Mouse (Mus musculus) gastrocnemius, postnatal 10 days (tissue): ENCODE results near the gene Klf13. TPM values are rescaled to one million over a fixed set of nuclear protein-coding genes. Genes with fewer than 3 reads are reported as not detected.

ENCODE experiments used
- DNase-seq: peaks from one replicate; pipeline ENCODE4 v3.0.0; 2021; ENCODE audit warnings: mixed read lengths
- total RNA-seq, 2 experiments: library from RNA; stranded (reverse); gene quantifications; 2 replicates each; pipeline ENCODE4 v1.2.3; 2021

Klf13 gene
- total RNA-seq, 2 experiments from 2014 or later = 38.3 to 50.8 TPM

DNA sequence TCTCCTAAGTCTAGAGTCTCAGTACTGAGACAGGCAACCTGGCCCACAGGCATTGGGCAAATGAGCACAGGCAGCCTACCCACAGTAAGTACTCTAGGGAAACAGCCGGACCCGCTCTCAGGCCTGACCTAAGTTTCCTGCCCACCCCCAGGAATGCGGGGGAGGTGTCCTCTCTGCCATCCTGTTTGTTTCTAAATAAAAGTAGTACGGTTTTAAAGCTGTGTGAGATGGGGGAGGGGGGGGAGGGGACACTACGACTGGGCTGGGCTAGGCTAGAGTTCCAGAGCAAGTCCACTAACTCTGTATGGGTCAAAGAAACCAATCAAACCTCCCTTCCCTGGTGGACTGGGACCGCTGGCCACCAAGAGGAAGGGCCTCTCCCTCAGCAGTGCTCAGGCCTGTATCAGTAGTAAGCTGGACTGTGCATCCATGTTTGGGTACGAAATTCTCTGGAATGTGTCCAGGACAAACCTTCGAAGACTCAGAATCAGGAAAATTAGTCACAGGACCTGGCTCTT is 51.6 kb downstream of the Klf13 start:
- DNase-seq = no peak

- no peak for DNase-seq
Observed at GRCm38 (mm10) chr7:63885025-63885424, 53.7 kb downstream of the Klf13 start.

DNA sequence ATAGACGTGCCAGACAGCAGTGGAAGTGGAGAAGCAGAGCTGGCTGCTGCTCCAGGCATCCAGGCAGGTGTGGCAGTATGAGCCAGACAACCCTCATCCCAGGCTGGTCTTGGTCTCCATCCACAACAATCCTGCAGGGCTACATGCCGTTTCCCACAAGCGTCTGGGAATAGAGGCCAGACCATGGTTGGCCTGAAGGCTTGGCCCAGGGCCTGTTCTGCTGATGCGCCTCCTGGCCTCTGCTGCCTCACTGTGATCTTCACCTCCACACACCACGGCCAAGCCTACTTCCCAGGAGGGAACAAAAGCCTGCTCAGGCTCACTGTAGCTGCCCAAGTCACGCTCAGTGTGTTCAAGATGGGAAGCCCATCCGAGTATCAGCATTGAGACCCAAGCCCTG is 56.0 kb downstream of the Klf13 start:
- DNase-seq = no peak

DNA sequence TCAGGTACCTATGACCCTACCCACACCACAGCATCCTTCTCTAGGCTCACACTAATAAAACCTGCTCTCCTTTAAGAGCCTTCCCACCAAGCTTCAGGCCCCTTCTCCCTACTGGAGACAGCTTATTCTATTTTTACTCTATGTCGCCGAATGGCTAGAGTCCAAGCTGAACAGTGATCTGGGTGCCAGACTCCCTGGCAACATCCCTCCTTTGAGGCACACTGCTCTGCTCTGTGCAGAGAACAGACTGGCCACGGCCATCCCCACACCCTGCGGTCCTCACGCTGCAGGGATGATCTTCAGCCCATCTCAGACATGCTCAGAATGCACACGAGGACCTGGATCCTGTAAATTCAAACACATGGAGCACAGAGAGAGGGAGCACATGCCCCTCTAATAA is 59.1 kb downstream of the Klf13 start:
- no peak for DNase-seq

DNA sequence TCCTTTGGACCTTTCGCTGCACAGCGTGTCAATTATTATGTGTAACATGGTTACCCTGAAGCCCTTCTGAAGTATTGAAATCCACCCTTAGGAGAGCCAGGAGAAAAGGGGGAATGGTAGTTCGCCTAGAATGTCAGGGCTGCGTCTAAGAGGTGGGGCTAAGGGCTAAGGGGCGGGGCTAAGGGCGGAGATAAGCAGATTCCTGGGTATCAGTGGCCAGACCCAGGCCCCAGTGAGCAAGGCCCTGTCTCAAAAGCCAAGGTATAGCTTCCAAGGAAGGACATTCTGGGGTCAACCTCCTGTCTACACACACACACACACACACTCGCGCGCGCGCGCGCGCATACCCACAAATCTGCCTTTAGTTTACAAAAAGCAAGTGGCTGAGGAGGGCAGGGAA is 61.1 kb downstream of the Klf13 start:
- no peak for DNase-seq

DNA sequence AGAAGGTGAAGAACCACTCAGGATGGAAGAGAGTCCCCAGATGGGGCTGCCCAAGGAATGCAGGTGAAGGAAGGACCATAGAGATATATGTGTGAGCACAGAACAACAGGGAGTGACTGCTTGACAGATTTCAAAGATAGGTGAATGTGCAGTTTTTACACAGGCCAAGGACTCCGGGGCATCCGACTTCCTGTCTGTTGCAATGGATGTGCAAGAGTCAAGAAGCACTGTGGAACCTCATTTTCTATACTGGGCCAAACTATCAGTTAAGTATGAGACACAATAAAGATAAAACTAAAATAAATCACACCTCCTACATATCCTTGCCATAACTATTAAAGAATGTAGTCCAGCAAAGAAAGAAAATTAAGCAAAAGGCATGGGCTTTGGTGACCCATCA is 62.1 kb downstream of the Klf13 start:
- no peak for DNase-seq

GRCm38 (mm10) chr7:63875686-63876085 is 63.0 kb downstream of the Klf13 start:
- DNase-seq = no peak

DNA sequence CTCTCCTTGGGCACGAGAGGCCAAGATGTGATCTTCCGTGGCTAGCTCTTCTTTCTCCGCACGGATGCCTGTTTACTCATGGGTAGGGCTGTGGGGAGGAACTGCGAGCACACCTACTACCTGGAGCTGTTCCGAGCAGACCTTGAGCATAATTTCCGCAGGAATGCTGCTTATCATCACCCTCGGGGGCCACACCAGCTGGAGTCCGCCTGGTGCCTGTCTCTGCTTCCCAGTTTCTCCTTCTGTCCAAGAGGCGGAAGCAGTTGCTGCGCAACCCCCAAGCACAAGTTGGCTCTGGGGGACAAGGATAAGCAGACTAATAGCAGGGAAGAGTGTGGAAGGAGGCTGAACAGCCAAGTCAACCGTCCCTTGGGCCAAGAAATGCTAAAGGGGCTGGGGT is 64.8 kb downstream of the Klf13 start:
- DNase-seq = no peak

GRCm38 (mm10) chr7:63871698-63872097 is 67.0 kb downstream of the Klf13 start:
- no peak for DNase-seq

DNA sequence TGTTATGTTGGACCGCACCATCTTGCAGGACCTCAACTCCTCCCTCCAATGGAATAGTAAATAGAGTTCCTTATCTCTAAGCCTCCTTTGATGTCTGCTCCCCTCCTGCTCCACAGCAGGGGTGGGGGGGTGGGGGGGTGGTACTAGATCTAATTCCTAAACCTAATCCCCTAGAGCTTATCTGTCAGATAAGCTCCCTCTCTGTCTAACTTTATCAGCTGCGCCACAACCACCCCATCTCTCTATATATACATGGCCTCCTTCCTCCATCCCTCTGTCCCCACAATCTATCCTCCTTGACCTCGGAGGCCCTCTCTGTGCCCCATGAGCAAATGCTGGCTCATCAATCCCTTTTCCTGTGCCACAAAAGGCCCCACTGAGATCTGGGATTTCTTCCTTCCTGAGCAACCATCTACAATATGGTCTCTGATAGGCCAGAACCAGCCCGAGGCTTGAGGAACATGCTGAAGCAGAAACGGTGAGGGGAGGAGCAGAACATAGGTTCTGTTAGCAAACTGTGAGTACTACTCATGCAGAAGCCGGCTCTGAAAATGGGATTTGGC is 70.3 kb downstream of the Klf13 start:
- no peak for DNase-seq

DNA sequence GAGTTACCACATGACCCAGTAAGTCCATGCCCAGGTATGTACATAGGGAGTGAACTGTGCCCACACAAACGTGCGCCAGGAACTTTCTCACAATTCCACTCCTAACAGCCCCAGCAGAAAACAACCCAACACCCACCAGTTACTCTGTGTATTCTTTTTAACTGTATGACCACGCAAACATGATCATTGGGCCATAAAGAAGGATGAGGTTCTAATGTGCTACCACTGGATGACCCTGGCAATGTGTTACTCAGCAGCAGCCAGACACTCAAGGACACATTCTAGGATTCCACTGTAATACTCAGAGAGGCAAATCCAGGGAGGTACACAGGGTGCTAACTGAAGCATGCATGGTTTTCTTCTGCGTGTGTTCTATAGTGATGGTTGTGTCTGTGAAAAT is 72.8 kb downstream of the Klf13 start:
- DNase-seq = no peak

GRCm38 (mm10) chr7:63863046-63863445 is 75.7 kb downstream of the Klf13 start:
- no peak for DNase-seq

- DNase-seq = no peak
Observed at GRCm38 (mm10) chr7:63861123-63861522, 77.6 kb downstream of the Klf13 start.

DNA sequence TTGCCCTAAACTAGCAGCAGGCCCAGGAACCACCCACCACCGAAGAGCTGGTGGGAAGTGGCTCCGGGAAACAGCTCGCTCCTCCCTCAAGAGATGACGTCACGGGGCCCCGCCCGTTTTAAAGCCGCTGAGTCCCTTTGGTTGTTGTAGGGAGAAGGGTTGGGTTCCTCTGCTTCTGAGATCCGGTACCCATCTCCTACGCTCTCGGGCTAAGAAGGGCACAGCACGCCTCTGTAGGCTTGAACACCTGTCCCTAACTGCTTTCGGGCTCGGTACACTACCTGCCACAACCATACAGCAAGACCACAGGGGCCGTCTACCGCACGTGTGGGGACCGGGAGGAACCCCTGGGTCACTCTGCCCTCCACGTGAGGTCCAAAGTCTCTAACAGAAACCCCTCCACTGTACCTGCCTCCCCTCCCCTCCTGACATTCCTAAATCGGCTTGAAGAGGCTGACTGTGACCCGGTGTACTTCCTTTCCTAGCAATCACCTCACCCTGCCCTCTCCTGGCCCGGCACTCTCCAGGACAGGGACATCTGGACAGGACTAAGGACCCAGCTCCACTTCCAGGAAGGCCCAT is 80.1 kb downstream of the Klf13 start:
- peak; percentile 82 for DNase-seq

DNA sequence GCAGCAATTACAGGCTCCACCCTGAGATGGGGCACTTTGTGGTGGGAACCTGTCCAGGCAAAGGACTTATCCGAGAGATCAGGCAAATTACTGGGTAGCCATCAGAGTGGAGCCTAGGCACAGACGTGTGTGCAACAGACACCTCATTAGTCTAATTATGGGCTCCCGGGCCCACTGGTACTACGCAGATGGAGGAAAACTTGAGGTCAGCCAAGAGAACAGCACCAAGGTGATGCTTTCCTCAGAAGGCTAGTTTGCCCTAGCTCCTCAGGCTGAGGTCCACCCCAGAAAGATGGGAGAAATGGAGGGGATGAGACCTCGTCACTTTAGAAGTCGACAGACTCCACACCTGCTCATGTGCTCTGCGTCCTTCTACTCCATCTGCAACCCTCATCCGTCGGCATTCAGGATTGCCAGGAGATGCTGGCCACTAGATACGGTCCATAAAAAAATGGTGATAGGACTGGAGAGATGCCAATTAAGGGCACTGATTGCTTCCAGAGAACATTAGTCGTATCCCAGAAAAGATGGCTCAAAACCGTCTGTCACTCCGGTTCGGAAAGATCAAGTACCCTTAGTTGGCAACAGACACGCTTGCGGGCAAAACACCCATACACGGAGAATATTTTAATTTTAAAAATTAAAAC is 80.8 kb downstream of the Klf13 start:
- DNase-seq = no peak

DNA sequence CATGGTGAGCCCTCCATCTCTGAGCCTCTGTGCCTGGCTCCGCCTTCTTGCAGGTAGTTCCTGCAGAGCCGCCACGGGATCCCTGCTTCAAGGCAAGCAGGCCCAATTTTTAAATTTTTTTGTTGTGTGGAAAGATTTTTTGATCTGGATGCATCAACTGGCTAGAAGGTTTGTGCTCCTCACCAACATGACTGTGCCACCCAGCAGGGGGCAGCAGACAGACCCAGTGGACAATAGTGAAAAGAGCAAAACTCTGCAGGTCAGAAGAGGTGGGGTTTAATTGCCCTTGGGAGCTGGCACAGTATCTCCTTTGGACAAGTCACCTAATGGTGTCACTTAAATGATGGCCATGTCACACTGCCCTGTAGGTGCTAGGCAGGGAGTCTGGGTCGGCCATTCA is 83.4 kb downstream of the Klf13 start:
- DNase-seq = peak; percentile 85

GRCm38 (mm10) chr7:63851841-63852533 is 86.7 kb downstream of the Klf13 start:
- no peak for DNase-seq

Other genes with a start within 250 kb of the Klf13 start
- gene E030018B13Rik, start 22.1 kb downstream of the Klf13 start, total RNA-seq = not detected
- under 1 TPM; 0.38 to 0.66 TPM for gene Trpm1, start 214.9 kb upstream of the Klf13 start, total RNA-seq